Mouse (Mus musculus) MN1 (cell line): ENCODE measurements around the gene Clrn2.
A peak's percentile ranks its signal among the peaks of the same experiment; 100 is the strongest.
"Not testable (repeated sequence)": the region's sequence is repeated elsewhere in the genome, so short reads cannot be mapped to it uniquely, and the experiment has no call there.

ENCODE experiments used
- DNase-seq: peaks from one replicate; pipeline ENCODE4 v3.0.0-alpha.2; 2016; ENCODE audit warnings: low spot score

Gene Clrn2

DNA sequence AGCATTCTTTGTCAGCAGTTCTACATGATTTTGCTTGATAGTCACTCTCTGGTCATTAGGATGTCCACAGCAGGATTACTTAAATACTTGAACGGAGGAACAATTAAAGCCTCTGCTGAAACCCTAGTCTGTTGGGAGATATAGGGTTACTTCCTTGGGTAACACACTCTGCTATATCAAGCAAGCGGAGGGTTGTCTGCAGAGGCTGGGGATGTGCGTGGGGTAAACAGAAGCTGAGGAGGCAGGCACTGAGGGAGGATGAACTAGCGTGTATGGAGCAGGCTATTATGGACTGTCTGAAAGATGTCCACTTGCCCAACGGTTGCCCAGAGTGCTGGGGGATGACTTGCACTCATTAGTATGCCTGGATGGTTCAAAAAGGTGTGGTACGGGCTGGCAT, at the start of gene Clrn2:
TSS of gene Clrn2 (plus strand) at position 301 of the 400 bp plus-strand sequence.
- DNase-seq = no peak

DNA sequence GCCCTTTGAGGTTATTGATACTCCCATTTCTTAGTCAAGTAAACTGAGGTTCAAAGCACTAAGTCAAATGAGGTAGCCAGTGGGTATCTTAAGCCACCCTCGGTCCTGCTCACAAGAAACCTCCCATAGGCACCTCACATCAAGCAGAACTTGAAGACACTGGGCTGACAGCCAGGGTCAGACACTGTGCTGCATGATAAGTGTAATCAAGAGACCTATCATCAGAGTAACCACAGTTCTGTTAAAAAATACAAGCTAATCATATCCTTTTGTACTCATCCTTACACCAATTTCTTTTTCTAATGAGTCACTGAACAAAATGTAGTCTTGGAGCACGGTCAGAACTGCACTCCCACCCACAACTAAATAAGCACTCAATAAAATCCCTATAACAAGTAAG, 47.4 kb upstream of the Clrn2 start:
- DNase-seq = no peak

DNA sequence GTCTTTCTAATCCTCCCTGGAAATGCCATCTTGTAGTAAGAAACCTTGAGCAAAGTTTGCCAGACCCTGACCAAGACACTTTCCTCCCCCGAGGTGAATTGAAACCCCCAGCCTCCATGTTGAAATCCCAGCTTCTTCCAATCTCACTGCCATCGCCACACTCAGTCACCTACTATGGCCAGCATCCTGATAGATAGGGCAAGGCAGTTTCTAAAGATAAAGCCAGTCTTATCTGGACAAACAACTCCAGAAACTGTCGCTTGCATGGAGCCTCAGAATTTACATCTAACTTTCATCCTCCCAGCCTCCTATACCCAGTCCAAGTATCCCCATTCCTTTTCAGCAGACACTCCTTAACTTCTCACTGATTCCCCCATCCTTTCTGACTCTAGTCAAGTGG, 37.1 kb upstream of the Clrn2 start:
- DNase-seq = no peak

DNA sequence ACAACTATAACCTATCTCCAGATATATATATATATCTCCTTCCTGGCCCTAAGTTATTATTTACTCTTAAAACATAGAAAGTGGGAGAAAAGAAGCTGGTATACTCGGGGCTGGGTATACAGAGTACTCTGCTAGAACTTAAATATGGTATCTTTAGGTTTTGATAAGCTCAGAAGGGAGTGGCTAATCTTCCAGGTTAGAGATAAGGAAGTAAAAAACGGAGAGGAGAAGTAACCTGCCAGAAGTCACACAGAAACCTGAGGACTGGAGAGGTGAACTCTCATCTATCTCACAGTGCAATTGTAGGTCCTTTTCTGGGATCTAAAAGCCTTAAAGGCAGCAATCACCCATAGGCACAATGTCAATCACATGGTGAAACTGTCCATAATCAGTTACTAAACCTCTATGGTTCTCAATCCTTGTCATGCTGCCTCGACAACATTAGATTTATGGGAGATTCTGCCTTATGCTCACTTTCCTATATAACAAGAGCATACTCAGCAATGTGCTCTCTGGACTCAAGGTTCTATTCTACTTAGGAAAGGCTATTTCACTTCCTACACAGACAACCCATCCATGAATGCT, 35.6 kb upstream of the Clrn2 start:
- no peak for DNase-seq

DNA sequence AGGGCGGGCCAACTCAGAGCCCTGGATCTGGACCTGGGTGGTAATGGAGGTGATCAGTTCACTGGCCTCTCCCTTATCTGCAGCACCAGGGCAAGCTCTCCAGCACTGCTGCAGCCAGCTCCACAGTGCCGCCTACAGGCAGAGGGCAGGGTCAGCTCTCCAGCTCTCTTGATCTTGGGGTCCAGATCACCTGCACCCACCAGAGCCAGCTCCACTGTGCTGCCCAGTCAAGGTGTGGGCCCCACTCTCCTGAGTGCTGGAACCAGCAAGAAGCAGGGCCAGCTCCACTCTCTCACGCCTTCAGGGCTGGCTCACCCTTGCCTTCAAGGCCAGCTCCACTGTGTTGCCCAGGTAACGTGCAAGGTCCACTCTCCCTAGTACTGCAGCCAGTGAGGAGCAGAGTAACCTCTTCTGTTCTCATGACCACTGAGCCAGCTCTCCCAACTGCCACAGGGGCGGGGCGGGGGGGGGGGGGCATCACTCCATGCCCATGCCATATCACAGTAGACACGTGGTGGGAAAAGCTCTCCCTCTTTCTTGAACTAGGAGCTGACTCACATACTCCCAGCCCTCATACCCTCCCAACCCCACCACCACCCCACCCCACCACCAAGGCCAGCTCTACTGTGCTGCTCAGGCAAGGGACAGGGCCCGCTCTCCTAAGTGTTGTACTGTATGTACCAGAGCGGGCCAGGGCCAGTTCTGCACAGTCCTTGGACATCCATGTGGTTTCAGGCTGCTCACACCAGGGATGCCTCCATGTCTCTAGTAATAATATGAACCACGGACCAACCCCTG, 33.5 kb upstream of the Clrn2 start:
- DNase-seq = no peak

DNA sequence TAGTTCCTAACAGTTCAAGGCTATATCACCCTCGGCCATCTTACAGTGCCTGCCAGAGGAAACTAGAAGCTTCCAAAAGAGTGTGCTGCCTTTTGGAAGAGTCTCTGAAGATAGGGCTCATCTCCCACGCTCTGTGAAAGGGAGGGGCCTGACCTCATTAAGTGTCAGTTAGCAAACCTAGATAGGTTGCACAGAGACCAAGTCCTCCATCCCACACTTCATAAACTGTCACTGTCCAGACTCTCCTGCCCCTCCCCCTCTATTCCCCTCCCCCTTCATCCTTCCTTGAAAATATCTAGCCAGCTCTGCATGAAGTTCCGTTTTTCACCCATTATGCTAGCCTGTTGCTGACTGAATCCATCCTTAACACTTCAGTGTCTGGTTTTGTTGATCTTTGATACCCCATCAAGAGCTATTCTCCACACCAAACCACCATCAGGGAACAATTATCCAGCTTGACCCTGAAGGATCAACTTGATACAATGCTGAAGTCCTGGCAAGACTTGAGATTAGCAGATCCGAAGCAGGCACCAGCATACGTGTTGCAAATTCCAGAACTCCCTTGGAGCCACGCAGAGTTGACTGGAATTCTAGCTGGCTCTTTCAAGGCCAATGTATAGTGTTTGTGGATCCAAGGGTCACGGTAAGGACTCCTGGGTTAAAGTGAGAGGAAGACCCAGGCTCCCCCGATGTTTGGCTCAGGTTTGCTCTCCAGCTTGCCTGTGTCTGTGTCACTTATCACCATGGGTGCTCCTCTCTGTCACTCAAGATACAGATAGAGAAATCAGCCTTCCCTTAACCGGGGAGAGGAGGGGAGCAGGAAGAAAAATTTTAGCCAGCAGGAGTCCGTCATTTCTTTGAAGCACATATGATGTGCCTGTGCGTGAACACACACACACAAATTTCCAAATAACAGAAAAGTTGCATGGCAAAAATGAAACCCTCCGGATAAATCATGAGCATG, 31.4 kb upstream of the Clrn2 start:
- DNase-seq = no peak

DNA sequence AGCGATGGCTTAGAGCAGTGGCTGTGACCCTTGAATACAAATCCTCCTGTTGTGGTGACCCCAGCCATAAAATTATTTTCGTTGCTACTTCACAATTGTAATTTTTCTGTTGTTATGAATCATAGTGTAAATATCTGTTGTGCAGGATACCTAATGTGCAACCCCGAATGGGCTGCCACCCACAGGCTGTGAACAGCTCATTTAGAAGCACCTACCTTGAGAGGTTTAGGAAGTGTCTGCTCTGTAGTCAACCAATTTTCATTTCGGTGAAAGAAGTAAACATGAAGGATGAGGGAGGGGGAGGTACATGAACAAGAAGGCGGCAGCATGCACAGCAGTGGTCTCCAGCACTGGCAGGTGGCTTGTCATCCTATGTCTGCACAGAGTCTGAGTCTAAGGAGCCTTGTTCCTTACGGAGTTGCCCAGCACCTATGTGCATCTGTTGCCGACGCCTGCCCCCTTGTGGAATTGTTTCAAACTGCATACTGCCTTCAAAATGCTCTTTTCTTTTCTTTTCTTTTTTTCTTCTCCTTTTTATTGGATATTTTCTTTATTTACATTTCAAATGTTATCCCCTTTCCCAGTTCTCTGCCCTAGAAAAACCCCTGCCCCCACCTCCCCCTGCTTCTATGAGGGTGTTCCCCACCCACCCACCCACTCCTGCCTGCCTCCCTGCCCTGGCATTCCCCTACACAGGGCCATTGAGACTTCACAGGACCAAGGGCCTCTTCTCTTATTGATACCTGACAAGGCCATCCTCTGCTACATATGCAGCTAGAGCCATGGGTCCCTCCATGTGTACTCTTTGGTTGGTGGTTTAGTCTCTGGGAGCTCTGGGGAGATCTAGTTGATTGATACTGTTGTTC, 29.3 kb upstream of the Clrn2 start:
- DNase-seq = peak; percentile 52

DNA sequence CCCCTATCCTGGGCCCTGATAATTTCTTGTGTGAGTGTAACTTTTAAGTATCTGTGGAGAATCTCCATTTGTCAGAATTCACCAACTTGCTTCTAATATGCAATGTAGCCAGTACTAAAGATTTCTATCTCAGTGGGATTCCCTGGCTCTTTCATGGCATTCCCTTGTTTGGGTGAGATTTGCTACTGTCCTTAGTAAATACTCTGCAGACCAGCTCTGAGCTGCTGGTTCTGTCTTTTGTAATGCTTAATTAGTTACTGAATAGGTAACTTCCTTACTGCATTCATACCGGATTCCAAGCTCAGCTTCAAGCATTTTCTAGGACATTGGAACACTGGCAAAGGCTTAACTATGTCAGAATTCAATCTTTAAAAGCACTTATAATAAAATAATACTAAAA, 27.8 kb upstream of the Clrn2 start:
- not testable (repeated sequence) for DNase-seq

DNA sequence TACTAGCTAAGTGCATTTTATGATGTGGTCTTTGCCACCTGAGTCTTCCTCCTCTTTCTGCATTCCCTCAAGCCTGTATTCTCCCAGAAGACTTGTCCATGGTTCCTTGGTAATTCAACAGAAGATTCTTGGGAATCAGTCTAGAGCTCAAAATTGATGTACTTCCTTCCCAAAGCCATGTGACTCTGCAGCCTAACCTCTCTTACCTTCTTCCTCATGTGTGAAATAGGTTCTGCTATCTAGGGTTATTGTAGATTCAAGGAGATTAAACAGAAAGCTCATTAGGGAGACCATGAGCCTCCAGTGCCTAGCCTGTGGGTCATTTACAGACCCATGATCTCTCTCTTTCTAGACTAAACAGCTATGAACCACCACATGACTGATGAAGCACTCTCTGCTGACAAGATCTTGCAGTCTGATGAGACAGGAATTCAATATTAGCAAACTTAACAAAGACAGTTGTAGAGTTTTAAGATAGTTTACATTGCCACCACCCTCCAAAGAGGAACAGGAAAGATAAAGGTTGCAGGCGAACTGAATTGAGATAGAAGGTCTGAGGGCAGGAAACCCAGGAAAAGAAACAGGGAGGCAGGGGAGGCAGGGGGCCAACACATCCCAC, 27.0 kb upstream of the Clrn2 start:
- no peak for DNase-seq

DNA sequence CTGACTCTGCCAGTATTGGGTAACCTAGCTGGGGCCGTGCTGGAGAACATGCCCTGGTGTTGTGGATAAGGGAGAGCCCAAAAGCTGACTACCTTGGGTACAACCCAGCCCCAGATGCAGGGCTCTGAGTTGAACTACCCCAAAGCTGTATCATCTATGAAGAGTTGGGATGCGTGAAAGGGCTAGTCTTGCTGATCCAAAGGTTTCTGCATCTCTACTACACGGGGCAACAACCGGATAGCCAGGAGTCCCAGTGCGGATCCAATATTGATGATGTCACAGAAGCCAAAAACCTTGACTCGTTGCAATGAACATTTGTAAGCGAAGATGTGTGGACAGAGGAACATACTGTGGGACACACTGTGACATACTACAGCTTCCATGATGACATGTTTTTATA, 25.7 kb upstream of the Clrn2 start:
- DNase-seq = no peak

DNA sequence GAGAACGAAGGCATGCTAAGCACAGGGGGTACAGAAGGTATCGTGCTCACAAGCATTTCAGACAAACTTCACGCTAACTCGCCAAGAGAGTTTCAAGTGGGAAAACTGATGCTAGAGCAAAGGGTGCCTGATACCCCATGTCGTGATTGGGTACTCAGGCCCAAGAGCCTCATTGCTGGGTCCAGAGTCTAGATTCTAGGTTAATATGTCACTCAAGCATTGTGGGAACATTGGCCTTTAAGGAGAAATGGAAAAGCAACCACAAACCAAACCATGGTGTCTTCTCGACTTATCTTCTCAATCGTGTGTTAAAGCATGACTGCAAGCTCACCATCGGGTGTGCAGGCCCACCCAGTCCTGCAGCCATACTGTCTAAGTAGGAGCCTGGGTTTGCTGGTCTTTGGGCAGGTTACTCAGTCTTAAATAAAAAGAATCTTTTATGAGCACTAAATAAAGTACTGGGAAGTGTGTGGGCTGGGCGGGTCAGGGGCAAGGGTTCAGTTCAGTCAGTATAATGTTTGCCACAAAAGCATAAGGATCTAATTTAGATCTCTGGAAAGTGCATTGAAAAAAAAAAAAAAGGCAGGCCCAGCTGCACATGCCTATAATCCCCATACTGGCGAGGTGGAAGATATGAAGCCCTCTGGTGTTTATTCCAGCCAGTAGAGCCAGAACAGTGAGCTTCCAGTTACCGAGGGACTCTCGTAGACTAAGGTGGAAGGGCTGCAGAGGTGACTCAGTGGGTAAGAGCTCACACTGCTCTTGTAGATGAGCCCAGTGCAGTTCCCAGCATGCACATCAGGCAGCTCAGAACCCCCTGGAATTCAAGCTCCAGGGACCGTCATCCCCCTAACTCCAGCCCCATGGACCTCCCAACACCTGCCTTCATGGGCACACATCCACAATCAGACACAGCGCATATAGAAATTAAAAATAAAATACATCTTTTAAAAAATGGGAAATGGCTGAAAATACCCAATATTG, 17.3 kb upstream of the Clrn2 start:
- DNase-seq = no peak

DNA sequence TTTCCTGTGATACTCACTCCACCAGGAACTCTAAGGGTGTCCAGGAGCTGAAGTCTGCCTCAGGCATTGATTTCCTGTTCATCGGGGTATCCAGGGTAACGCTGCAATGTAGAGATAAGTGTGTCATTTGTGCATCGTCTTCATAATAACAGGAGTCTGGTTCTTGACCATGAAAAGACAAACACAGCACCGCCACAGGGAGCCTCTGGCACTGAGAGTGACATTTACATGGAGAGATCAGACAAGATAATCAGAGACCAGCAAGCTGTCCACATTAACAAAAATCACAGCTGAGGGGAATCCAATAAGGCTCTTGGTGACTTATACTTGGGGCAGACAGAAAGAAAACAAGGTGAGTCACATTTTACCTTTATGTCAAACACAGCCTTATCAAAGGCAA, 15.7 kb upstream of the Clrn2 start:
- DNase-seq = no peak

DNA sequence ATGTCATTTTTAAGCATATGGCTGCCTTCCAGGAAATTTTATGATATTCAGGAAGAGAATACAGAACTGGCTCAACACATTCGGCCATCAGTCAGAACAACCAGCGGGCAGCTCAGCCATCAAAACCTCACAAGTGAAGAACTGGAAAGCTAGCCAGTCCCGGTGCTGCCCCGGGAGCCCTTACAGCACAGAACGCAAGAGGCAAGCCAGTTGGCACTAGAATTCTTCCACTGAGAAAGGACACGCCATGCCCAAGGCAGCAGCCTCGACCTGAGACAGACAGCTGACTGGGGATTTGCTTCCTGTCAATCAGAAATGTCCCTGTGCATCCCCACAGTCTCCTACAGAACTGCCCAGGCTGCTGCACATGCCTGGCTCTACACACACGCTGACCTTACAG, 15.2 kb upstream of the Clrn2 start:
- no peak for DNase-seq

DNA sequence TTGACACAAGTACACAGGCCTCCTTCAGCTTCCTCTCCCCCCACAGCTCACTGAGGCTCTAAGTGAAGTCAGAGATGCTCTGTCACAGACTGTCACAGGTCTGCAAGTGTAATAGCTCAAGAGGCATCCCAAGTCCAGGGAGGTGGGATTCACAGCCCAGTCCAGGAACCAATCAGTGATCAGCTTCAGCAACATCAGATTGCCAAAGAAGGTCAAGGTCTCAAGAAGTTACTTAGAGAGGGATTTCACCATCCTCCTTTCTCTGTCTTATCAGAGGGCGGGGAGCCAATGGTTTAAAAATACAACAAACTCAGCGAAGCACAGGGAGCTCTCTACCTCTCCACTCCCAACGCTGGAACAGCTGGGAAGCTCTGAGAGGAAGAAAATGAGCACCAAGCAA, 12.4 kb upstream of the Clrn2 start:
- DNase-seq = no peak

DNA sequence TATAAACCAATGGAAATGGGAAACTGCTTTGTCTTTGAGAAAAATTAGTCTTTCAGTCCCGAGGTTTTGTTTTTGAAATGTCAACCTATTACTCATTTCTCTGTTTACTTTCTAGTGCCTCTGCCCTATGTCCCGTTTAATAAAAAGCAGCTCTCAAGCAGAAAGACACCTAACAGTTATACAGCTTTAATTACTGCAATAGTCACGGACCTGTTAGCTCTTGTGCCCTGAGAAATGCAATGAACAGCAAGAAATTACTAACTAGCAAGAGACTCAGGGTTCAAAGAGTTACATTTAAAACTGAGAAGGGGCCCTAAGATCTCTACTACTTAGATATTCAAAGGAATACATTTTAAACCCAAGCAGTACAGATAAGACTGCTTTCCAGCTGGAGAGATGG, 11.8 kb upstream of the Clrn2 start:
- no peak for DNase-seq

DNA sequence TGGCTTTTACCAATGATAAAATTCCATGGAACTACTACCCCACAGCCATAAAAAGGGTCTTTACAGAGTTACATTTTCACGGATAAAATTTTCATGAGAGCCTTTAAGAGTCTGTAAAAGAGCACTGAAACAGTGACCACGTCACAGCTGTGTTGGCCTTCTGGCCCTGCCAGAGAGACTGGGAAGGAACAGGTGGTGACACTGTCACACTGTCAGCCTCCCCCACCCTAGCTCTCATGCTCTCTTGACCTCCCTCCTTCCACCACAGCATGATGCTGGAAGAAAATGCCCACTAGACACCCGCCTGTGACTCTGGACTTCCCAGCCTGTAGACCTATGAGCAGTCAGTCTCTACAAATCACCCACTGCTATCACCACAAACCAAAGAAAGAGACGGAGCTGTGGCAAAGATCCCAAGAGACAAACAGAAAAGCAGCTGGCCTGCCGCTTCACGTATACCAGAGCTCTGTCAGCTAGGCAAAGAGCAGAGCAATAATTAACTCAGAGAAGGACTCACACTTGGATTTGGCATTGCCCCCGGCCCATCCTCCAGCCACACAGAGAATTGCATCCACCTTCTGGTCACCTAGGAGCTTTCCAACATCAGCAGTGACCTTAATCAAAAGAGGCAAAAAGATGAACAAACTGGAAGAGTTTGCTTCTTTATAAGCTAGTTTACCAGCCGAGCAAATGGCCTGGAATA, 9.3 kb upstream of the Clrn2 start:
- DNase-seq = peak; percentile 31

DNA sequence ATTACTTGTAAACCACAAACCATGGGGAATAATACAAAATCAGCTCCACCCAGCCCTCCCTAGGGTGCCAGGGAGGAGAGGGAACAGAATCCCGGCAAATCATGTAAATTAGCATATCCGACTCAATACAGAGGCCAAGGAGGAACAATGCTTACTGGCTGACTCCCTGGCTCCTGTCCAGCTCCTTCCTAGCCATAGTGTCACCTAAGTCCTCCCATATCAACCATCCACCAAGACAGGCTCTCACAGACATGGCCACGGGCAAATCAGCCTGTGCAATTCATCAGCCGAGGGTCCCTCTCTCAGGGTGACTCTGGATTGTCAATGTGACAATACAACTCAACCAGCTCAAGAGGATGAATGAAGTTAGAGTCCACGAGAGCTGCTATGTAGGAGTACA, 4.9 kb upstream of the Clrn2 start:
- peak; percentile 13 for DNase-seq

DNA sequence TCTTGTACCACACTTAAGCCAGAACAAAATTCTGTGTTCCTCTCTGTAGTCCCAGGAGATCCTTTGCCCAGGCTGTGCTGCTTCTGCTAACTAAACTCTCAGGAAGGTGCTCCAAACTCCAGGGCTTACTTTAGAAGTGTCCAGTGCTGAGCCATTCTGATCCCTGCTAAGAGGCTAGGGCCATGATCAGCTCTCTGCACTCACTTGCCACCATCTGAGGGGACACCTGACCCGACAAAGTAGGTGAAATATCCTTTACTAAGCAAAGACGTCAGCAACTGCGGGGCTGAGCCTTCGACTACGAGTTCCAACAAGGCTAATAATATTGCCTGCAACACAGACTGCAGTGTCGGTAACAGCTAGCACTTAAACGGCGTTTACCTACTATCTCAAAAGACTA, 4.3 kb upstream of the Clrn2 start:
- DNase-seq = no peak
